Mouse (Mus musculus): ENCODE measurements around the gene St6galnac5. TPM values are rescaled to one million over a fixed set of nuclear protein-coding genes. Genes with fewer than 3 reads are reported as not detected.
"Not testable (repeated sequence)": the region's sequence is repeated elsewhere in the genome, so short reads cannot be mapped to it uniquely, and the experiment has no call there.

Gene St6galnac5
- total RNA-seq, 2 experiments from 2014 or later: not detected

DNA sequence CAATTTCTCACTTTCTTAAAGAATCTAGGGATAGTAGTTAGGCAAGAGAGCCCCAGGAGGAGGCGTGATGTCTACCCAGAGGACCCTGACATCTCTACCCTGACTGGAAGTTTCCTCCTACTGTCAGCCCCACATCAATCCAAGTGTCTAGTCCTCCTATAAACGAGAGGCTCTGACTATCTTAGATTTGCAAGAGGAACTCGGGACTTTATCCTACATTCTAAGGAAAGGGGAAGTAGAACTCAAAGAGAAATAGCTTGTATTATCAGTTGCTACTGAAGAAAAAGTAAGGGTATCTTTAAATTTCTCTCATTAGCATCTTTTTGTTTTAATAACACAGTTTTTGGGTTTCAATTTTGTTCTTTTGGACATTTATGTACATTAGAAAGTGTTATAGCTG, 161.6 kb downstream of the St6galnac5 start:
- ATAC-seq (replicated peaks; ENCODE audit: poor library complexity, severe bottlenecking): no peak

GRCm38 (mm10) chr3:152815110-152815509, 166.9 kb downstream of the St6galnac5 start:
- peak; percentile 17 for ATAC-seq (replicated peaks; ENCODE audit: poor library complexity, severe bottlenecking)

GRCm38 (mm10) chr3:152813905-152814304, 168.1 kb downstream of the St6galnac5 start:
- no peak for ATAC-seq (replicated peaks; ENCODE audit: poor library complexity, severe bottlenecking)

- peak; percentile 69 for ATAC-seq (replicated peaks; ENCODE audit: poor library complexity, severe bottlenecking)
These were observed 182.2 kb downstream of the St6galnac5 start for GRCm38 (mm10) chr3:152799738-152800431.

DNA sequence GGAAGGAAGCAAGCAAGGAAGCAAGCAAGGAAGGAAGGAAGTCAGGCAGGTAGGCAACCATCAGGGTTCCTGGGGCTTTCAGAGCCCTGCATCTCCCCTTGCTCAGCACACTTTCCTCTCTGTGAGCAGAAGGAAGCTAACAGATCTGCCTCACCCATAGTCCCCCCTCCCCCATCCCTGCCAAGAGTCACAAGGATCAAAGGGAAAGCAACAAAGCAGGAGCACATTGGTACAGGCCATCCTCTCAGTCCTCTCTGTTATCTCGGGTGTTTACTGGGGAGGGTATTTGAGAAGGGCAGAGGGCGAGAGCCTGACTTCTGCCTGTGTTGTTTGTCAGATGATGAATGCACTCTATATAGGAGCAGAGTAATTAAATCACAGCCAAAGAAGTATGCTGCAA, 184.7 kb downstream of the St6galnac5 start:
- ATAC-seq (replicated peaks; ENCODE audit: poor library complexity, severe bottlenecking): no peak

DNA sequence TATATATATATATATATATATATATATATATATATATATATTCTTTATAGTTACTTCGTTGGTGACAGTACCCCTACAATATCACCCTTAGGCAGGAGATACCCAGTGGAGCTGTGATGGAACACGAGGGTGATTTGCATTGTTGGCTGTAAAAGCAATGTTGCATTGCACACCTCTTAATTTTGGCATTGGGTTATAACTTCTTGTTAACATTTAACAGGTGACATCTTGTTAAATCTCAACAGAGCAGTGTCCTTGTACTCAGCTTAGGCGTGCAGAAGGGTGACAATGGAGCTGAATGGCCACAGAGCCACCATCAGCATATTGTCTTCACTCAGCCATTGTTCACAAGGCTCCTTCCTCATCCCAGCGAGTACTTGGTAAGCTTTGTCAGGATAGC, 185.8 kb downstream of the St6galnac5 start:
- ATAC-seq (replicated peaks; ENCODE audit: poor library complexity, severe bottlenecking): no peak

- ATAC-seq (replicated peaks; ENCODE audit: poor library complexity, severe bottlenecking): no peak
These were observed 189.0 kb downstream of the St6galnac5 start for GRCm38 (mm10) chr3:152793006-152793405.

DNA sequence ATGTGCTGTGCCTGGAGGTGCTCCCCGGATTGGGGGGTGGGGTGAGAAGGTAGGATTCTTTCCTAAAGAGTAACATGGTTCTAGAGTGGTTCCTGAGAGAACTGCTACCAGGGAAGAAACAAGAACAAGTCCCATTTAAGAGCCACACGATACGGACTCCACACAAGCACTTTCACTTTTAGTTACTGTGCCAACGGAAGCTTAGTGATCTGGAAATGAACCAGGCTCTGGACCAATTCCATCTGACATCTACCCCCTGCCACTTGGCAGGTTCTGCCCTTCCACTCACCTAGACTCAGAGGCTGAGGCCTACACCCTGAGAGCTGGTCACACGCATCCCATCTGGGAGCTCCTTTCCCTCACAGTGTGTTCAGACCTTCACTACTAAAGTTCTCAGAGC, 189.4 kb downstream of the St6galnac5 start:
- ATAC-seq (replicated peaks; ENCODE audit: poor library complexity, severe bottlenecking): no peak

- ATAC-seq (replicated peaks; ENCODE audit: poor library complexity, severe bottlenecking): not testable (repeated sequence)
These were observed 193.6 kb downstream of the St6galnac5 start for GRCm38 (mm10) chr3:152788301-152788953.

DNA sequence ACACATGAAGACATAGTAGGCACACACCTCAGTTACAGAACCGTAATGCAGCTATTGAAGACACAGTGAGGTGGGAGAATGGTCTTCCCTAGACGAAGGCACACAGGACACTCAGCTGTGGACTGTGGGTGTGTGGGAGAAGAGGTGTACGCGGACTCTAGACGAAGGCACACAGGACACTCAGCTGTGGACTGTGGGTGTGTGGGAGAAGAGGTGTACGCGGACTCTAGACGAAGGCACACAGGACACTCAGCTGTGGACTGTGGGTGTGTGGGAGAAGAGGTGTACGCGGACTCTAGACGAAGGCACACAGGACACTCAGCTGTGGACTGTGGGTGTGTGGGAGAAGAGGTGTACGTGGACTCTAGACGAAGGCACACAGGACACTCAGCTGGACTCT, 197.7 kb downstream of the St6galnac5 start:
- ATAC-seq (replicated peaks; ENCODE audit: poor library complexity, severe bottlenecking): not testable (repeated sequence)

DNA sequence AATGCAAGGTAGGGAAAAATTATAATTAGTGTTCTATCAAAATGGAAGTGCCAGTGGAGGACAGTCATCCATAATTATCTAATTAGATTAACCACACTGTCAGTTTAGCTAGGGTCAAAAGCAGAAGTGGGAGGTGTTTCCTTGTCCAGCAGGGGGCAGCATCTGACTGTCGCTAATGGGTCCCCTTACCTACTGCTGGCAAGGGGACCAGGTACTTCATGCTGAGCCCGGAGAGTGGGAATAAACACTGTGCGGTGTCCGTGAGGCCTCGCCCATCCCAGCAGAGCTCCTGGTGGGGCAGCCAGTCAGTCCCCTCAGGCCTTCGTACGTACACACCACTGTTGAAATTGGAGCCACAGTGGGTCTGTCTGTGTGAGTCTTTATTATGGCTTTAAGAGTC, 198.3 kb downstream of the St6galnac5 start:
- peak; percentile 95 for ATAC-seq (replicated peaks; ENCODE audit: poor library complexity, severe bottlenecking)

DNA sequence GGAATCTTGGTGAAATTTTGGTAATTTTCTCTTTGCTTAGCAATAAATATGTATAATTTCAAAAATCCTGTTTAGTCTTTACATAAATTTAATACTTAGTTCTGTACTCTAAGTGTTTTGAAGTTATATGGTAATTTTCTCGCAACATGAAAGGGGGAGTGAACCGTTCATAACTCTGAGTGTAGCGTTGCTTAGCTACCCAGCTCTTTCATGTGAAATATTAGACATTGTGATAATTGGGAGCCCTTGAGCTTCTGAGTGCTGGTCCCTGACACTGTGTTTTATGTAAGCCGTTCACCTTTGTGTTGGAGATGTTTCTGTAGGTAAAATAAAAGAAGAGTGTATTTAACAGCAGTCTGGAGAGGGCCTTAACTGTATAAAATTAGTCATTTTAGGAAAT, 202.2 kb downstream of the St6galnac5 start:
- ATAC-seq (replicated peaks; ENCODE audit: poor library complexity, severe bottlenecking): no peak

GRCm38 (mm10) chr3:152776872-152777540, 205.0 kb downstream of the St6galnac5 start:
- ATAC-seq (replicated peaks; ENCODE audit: poor library complexity, severe bottlenecking): no peak

GRCm38 (mm10) chr3:152776363-152776762, 205.7 kb downstream of the St6galnac5 start:
- ATAC-seq (replicated peaks; ENCODE audit: poor library complexity, severe bottlenecking): no peak

DNA sequence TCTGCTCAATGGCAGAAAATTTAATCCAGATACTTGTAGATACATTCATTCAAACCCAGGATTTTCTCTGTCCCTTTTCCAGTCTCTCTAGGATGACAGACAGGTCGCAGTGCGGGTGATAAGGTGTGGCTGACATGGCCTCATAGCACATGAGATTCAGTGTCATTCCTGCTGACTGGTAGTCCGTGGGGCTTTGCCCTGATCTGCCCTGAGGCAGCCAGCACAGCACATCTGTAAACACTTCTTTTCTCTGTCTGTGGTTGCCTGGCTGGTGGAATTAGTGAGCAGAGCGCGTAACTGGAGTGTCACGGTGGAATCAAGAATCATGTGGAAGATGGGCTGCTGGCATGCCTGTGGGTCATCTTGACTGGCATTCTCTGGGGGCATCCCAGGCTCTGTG, 212.0 kb downstream of the St6galnac5 start:
- no peak for ATAC-seq (replicated peaks; ENCODE audit: poor library complexity, severe bottlenecking)

- no peak for ATAC-seq (replicated peaks; ENCODE audit: poor library complexity, severe bottlenecking)
These were observed 214.6 kb downstream of the St6galnac5 start for GRCm38 (mm10) chr3:152767485-152767884.
